Mouse (Mus musculus): ENCODE measurements around the gene Zfp668.

GRCm38 (mm10) chr7:127817776-127818175 lies 58.9 kb downstream of the Zfp668 start:
- TF ChIP-seq CTCF (IDR thresholded peaks at IDR 0.05; ENCODE audit: borderline replicate concordance, extremely low read depth, insufficient read depth, insufficient read length) (no peak), POLR2A (IDR thresholded peaks at IDR 0.05; ENCODE audit: borderline replicate concordance, extremely low read depth, insufficient read depth, insufficient read length, poor library complexity, severe bottlenecking) (no peak)

All from brain, embryonic 14.5 days (tissue).